Mouse (Mus musculus) embryonic fibroblast, embryonic 13.5 days (primary cell): ENCODE data around the gene Retsat. TPM values are rescaled to one million over a fixed set of nuclear protein-coding genes. Genes with fewer than 3 reads are reported as not detected.

ENCODE experiments used
- H3K27ac ChIP-seq: 2 replicates; pipeline ENCODE4 v1.5.1; 2012; ENCODE audit warnings: low read length, control low read depth, inconsistent platforms; ENCODE audit not compliant: insufficient read depth
- H3K4me1 ChIP-seq: 2 replicates; pipeline ENCODE4 v1.6.1; 2011; ENCODE audit warnings: low read length; ENCODE audit not compliant: control insufficient read depth, insufficient read depth
- H3K4me3 ChIP-seq: 2 replicates; pipeline ENCODE4 v1.5.1; 2011; ENCODE audit warnings: mild to moderate bottlenecking, control low read depth, low read length; ENCODE audit not compliant: insufficient read depth
- CTCF ChIP-seq: IDR thresholded peaks from 2 replicates; pipeline ENCODE4 v1.5.1; 2011; ENCODE audit warnings: mild to moderate bottlenecking, control low read depth, low read length, moderate library complexity, borderline replicate concordance; ENCODE audit not compliant: insufficient read depth
- POLR2A ChIP-seq: IDR thresholded peaks from 2 replicates; pipeline ENCODE4 v1.6.1; 2011; ENCODE audit warnings: low read depth, mild to moderate bottlenecking, control low read depth, low read length, moderate library complexity
- polyA plus RNA-seq: library from polyadenylated mRNA; stranded (reverse); fragments of >200 nt; gene quantifications from 2 replicates; pipeline ENCODE4 v1.2.4, GENCODE M21; 2011; ENCODE audit warnings: low read depth; ENCODE audit not compliant: missing spikeins, insufficient read length

Retsat gene
- 11.0 and 12.3 TPM in 2 replicates for polyA plus RNA-seq

DNA sequence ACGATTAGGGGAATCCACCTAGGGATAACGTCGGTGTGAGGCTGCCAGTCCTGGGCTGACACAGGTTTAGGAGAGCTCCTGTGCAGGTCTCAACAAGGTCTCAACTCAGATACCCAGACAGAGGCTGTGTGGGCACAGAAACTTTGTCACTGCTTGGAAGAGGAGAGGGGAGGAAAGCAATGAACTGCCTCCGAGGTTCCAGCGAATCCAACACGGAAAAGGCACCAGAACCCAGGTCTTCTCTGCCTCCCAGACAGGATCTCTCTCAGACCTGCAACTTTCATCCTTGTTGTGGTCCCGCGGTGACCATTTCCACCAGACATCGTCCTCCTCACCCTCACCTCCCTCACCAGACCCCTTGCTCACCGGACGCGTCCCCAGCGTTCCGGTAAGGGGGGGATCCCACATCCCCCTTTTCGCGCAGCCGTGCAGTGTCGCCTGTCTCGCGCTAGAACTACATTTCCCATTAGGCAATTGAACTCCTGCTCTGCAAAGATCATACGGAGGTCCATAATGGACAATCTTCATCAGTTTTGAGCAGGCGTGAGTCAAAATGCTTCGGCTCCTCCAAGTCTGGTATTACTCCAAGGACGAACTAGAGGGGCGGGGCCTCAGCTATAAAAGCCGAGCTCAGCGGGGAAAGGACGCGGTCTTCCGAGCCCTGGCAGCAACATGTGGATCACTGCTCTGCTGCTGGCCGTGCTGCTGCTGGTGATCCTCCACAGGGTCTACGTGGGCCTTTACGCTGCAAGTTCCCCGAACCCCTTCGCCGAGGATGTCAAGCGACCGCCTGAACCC is at the start of gene Retsat, which contains the start of gene Elmod3:
Retsat (plus strand) TSS at position 520 of the 798 bp plus-strand sequence.
Elmod3 (minus strand) TSS at position 458 of the 798 bp plus-strand sequence.
- peak within 1 kb of the TSS; percentile 67 for H3K4me3 ChIP-seq
- TF ChIP-seq POLR2A = peak; percentile 98
- TF ChIP-seq CTCF = no peak
- no peak within 1 kb of the TSS for H3K27ac ChIP-seq
- H3K4me1 ChIP-seq = peaks cover 2% of the 10 kb centered on the region; the same call in 1 of the 2 replicates

GRCm38 (mm10) chr6:72549041-72549580 is 49.2 kb upstream of the Retsat start:
- H3K4me1 ChIP-seq = peaks cover 16% of the 10 kb centered on the region
- peak; percentile 47; the same call in 1 of the 2 replicates for TF ChIP-seq POLR2A
- no peak for TF ChIP-seq CTCF
- H3K27ac ChIP-seq = peak overlapping the region; percentile 74
- no peak overlapping the region for H3K4me3 ChIP-seq

DNA sequence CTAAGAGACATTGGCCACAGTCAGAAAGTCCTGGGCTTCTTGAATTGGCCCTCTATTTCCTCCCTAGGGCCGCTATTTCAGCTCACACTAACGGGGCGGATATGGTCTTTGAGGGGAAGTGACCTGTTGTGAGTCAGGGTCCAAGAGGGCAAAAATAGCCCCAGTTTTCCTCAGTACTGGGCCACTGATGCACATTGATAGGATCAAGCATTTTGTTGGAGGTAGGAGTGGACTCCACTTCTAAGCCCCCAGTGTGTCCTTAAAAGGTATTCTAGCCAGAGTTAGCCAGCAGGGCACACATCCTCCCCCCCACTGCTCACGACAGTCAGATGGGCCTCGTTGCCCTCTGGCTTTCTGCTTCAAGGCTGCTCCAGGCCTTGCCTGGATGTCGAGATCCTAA is 48.2 kb upstream of the Retsat start:
- Histone ChIP-seq H3K27ac (peak overlapping the region; percentile 74; the same call in 1 of the 2 replicates), H3K4me3 (no peak overlapping the region), H3K4me1 (peaks cover 16% of the 10 kb centered on the region)
- TF ChIP-seq POLR2A = no peak
- TF ChIP-seq CTCF = no peak

- TF ChIP-seq POLR2A (no peak), CTCF (no peak)
- Histone ChIP-seq H3K4me3 (no peak overlapping the region), H3K4me1 (peaks cover 16% of the 10 kb centered on the region), H3K27ac (peak overlapping the region; percentile 2; the same call in 1 of the 2 replicates)
Observed at GRCm38 (mm10) chr6:72550503-72551100, 47.7 kb upstream of the Retsat start.

DNA sequence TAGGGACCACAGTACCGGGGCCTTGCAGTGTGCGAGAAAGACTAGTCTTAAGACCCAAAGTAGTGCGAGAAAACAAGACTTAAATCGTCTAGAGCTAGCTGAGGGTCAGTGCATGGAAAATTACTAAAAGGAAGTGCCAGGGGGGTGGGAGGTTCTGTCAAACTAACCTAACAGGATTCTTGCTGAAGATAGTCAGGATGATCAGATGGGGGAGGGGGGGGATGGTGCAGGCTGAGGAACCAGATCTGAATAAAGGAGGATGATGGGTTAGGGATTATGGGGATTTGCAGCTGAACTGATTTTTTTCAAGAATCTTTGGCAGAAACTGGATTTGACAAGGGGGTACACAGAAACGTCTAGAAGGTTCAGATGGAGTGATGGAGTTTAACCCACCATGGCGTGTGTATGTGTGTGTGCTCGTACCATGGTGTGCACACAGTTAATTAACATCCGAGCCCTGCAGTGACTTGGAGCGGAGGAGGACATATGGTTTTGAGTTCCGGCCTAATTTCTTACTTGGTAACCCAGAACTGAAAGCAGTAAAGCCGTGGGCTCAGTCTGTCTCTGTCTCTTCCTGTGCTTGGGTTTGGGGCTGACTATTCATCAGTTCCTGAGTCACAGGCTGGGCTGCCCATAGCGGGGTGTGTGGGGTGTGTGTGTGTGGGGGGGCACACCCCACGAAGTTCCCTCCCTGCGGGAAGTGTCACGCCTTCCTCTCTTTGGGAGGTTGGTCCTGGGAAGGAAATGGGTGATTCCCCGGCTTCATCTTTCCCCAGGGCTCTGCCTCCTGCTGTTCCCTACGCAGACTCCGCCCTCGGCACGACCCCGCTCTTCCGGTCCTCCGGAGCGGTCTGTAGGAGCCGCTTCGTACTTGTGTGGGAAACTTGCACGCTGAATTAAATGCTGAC is 45.9 kb upstream of the Retsat start:
- Histone ChIP-seq H3K27ac (peak overlapping the region; percentile 99), H3K4me1 (peaks cover 16% of the 10 kb centered on the region), H3K4me3 (peak overlapping the region; percentile 27)
- TF ChIP-seq CTCF (no peak), POLR2A (peak; percentile 55)

- TF ChIP-seq CTCF (no peak), POLR2A (no peak)
Observed at GRCm38 (mm10) chr6:72553079-72553412, 45.2 kb upstream of the Retsat start.

DNA sequence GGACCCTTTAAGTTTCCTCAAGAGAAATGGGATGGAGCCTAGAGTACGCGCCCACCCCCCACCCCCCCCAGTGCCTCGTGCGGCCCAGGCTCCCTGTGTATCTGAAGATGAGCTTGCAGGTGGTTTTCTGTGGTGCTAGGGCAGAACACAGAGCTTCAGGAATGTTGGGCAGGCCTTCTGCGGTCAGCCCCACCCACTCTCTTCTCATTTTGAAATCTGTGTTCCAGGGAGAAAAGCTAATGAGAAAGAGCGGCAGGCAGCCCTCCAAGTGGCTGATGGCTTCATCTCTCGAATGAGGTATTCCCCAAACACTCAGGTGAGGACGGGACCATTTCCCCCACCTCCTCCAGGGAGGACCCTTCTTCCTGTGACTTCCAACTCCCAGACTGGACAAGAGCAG is 37.5 kb upstream of the Retsat start:
- Histone ChIP-seq H3K4me3 (no peak overlapping the region), H3K4me1 (no peaks in the 10 kb centered on the region), H3K27ac (no peak overlapping the region)
- TF ChIP-seq CTCF (no peak), POLR2A (no peak)

More at GRCm38 (mm10) chr6:72553079-72553412, 45.2 kb upstream of the Retsat start:
- Histone ChIP-seq H3K4me1 (peaks cover 16% of the 10 kb centered on the region), H3K4me3 (peak overlapping the region; percentile 27), H3K27ac (peak overlapping the region; percentile 99)

DNA sequence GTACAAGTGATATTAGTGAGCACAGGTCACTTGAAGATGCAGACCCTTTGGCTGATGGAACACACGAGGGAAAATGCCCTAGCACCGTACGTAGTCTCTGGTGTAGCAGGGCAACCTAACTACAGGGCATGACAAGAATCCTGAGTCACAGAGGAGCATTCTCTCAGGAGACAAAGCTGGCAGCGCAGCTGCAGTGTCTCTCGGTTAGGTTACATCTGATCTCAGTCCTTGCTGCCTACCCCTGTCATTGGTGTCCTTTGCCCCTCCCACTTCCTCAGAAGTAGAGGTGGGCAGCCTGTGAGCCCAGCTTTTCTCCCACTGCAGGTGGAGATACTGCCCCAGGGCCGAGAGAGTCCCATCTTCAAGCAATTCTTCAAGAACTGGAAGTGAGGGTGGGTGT is 35.8 kb upstream of the Retsat start:
- Histone ChIP-seq H3K27ac (no peak overlapping the region), H3K4me3 (no peak overlapping the region), H3K4me1 (no peaks in the 10 kb centered on the region)
- TF ChIP-seq POLR2A (no peak), CTCF (no peak)

- no peak for TF ChIP-seq CTCF
- TF ChIP-seq POLR2A = no peak
- Histone ChIP-seq H3K27ac (no peak overlapping the region), H3K4me3 (no peak overlapping the region)
Observed at GRCm38 (mm10) chr6:72562894-72563293, 35.4 kb upstream of the Retsat start.

More at GRCm38 (mm10) chr6:72562894-72563293, 35.4 kb upstream of the Retsat start:
- H3K4me1 ChIP-seq = no peaks in the 10 kb centered on the region
